Mouse (Mus musculus): ENCODE measurements at regions not wholly inside any gene's neighbourhood (a gene's known extent, or its start where the extent isn't known, plus 50 kb on each side); places are given as distances from the start of the nearest gene placed in this dataset.

GRCm38 (mm10) chr7:36308726-36309125 is 389.2 kb upstream of the Tshz3 start:
- no peaks in the 10 kb centered on the region for H3K36me3 ChIP-seq
- no peak overlapping the region for H3K27ac ChIP-seq
- H3K4me1 ChIP-seq, result no peaks in the 10 kb centered on the region
- no peak for ATAC-seq
- no peaks in the 10 kb centered on the region for H3K27me3 ChIP-seq (replicated peaks)
- H3K9ac ChIP-seq, result no peak overlapping the region
- WGBS (ENCODE audit: insufficient replicate concordance), result 67% methylated on average over 9 of the region's 9 CpGs
- no peak overlapping the region for H3K4me3 ChIP-seq
- H3K4me2 ChIP-seq, result no peak overlapping the region
- no peaks in the 10 kb centered on the region for H3K9me3 ChIP-seq (replicated peaks)

- Histone ChIP-seq H3K4me2 (no peak overlapping the region), H3K9ac (no peak overlapping the region), H3K36me3 (no peaks in the 10 kb centered on the region), H3K4me3 (no peak overlapping the region), H3K9me3 (replicated peaks) (no peaks in the 10 kb centered on the region), H3K27me3 (replicated peaks) (no peaks in the 10 kb centered on the region), H3K4me1 (no peaks in the 10 kb centered on the region), H3K27ac (no peak overlapping the region)
- no peak for ATAC-seq
- WGBS (ENCODE audit: insufficient replicate concordance), result 70% methylated on average over 10 of the region's 10 CpGs
Measured at GRCm38 (mm10) chr7:36308106-36308620, 389.8 kb upstream of the Tshz3 start.

- H3K9me3 ChIP-seq (replicated peaks), result no peaks in the 10 kb centered on the region
- H3K36me3 ChIP-seq, result no peaks in the 10 kb centered on the region
- H3K4me2 ChIP-seq, result no peak overlapping the region
- no peak overlapping the region for H3K9ac ChIP-seq
- no peak overlapping the region for H3K27ac ChIP-seq
- no peak overlapping the region for H3K4me3 ChIP-seq
- no peaks in the 10 kb centered on the region for H3K27me3 ChIP-seq (replicated peaks)
- ATAC-seq, result no peak
- H3K4me1 ChIP-seq, result no peaks in the 10 kb centered on the region
Measured at GRCm38 (mm10) chr7:36277275-36277674, 420.6 kb upstream of the Tshz3 start.

GRCm38 (mm10) chr7:36268966-36269365 is 429.0 kb upstream of the Tshz3 start:
- Histone ChIP-seq H3K4me2 (no peak overlapping the region), H3K27ac (no peak overlapping the region), H3K9ac (no peak overlapping the region), H3K9me3 (replicated peaks) (no peaks in the 10 kb centered on the region), H3K4me3 (no peak overlapping the region), H3K4me1 (no peaks in the 10 kb centered on the region), H3K27me3 (replicated peaks) (no peaks in the 10 kb centered on the region), H3K36me3 (no peaks in the 10 kb centered on the region)
- no peak for ATAC-seq
- WGBS (ENCODE audit: insufficient replicate concordance), result 60% methylated on average over 5 of the region's 5 CpGs

GRCm38 (mm10) chr7:36265163-36265823 is 432.6 kb upstream of the Tshz3 start:
- H3K9me3 ChIP-seq (replicated peaks), result no peaks in the 10 kb centered on the region
- 53% methylated on average over 7 of the region's 7 CpGs for WGBS (ENCODE audit: insufficient replicate concordance)
- no peak overlapping the region for H3K27ac ChIP-seq
- no peaks in the 10 kb centered on the region for H3K27me3 ChIP-seq (replicated peaks)
- H3K4me1 ChIP-seq, result no peaks in the 10 kb centered on the region
- no peak overlapping the region for H3K9ac ChIP-seq
- ATAC-seq, result no peak
- no peak overlapping the region for H3K4me2 ChIP-seq
- no peaks in the 10 kb centered on the region for H3K36me3 ChIP-seq
- no peak overlapping the region for H3K4me3 ChIP-seq

- ATAC-seq, result no peak
Measured at GRCm38 (mm10) chr7:36262124-36262710, 435.7 kb upstream of the Tshz3 start.

GRCm38 (mm10) chr7:36257102-36257501 is 440.8 kb upstream of the Tshz3 start:
- H3K9ac ChIP-seq, result no peak overlapping the region
- no peak overlapping the region for H3K4me3 ChIP-seq
- no peaks in the 10 kb centered on the region for H3K9me3 ChIP-seq (replicated peaks)
- no peaks in the 10 kb centered on the region for H3K4me1 ChIP-seq
- no peak overlapping the region for H3K27ac ChIP-seq
- no peak for ATAC-seq
- H3K4me2 ChIP-seq, result no peak overlapping the region
- H3K36me3 ChIP-seq, result no peaks in the 10 kb centered on the region
- H3K27me3 ChIP-seq (replicated peaks), result no peaks in the 10 kb centered on the region
- WGBS (ENCODE audit: insufficient replicate concordance), result 83% methylated on average over 15 of the region's 15 CpGs

More at GRCm38 (mm10) chr7:36262124-36262710, 435.7 kb upstream of the Tshz3 start:
- Histone ChIP-seq H3K4me3 (no peak overlapping the region), H3K36me3 (no peaks in the 10 kb centered on the region), H3K4me1 (no peaks in the 10 kb centered on the region), H3K9ac (no peak overlapping the region), H3K27ac (no peak overlapping the region), H3K27me3 (replicated peaks) (no peaks in the 10 kb centered on the region), H3K4me2 (no peak overlapping the region), H3K9me3 (replicated peaks) (no peaks in the 10 kb centered on the region)
- WGBS (ENCODE audit: insufficient replicate concordance), result 67% methylated on average over 8 of the region's 8 CpGs

GRCm38 (mm10) chr7:36247356-36247755 is 444.6 kb upstream of the Zfp507 start:
- ATAC-seq, result no peak
- Histone ChIP-seq H3K4me2 (no peak overlapping the region), H3K36me3 (no peaks in the 10 kb centered on the region), H3K9ac (no peak overlapping the region), H3K27ac (no peak overlapping the region), H3K27me3 (replicated peaks) (no peaks in the 10 kb centered on the region), H3K9me3 (replicated peaks) (no peaks in the 10 kb centered on the region), H3K4me1 (no peaks in the 10 kb centered on the region), H3K4me3 (no peak overlapping the region)

GRCm38 (mm10) chr7:36236673-36237072 is 433.9 kb upstream of the Zfp507 start:
- Histone ChIP-seq H3K4me1 (no peaks in the 10 kb centered on the region), H3K27ac (no peak overlapping the region), H3K4me2 (no peak overlapping the region), H3K9ac (no peak overlapping the region), H3K27me3 (replicated peaks) (no peaks in the 10 kb centered on the region), H3K4me3 (no peak overlapping the region), H3K36me3 (no peaks in the 10 kb centered on the region), H3K9me3 (replicated peaks) (peaks cover 8% of the 10 kb centered on the region)
- WGBS (ENCODE audit: insufficient replicate concordance), result 78% methylated on average over 2 of the region's 2 CpGs
- ATAC-seq, result no peak

- no peak overlapping the region for H3K4me3 ChIP-seq
- no peak overlapping the region for H3K4me2 ChIP-seq
- no peaks in the 10 kb centered on the region for H3K4me1 ChIP-seq
- ATAC-seq, result no peak
- no peaks in the 10 kb centered on the region for H3K27me3 ChIP-seq (replicated peaks)
- H3K9me3 ChIP-seq (replicated peaks), result no peaks in the 10 kb centered on the region
- no peaks in the 10 kb centered on the region for H3K36me3 ChIP-seq
- no peak overlapping the region for H3K9ac ChIP-seq
- no peak overlapping the region for H3K27ac ChIP-seq
Measured at GRCm38 (mm10) chr7:36229031-36229430, 426.2 kb upstream of the Zfp507 start.

- 83% methylated on average over 8 of the region's 8 CpGs for WGBS (ENCODE audit: insufficient replicate concordance)
Measured at GRCm38 (mm10) chr7:36224416-36224815, 421.6 kb upstream of the Zfp507 start.

GRCm38 (mm10) chr7:36218386-36218785 is 415.6 kb upstream of the Zfp507 start:
- H3K9me3 ChIP-seq (replicated peaks), result no peaks in the 10 kb centered on the region
- no peak overlapping the region for H3K27ac ChIP-seq
- no peaks in the 10 kb centered on the region for H3K36me3 ChIP-seq
- WGBS (ENCODE audit: insufficient replicate concordance), result 41% methylated on average over 2 of the region's 2 CpGs
- H3K9ac ChIP-seq, result no peak overlapping the region
- no peak overlapping the region for H3K4me3 ChIP-seq
- H3K4me1 ChIP-seq, result no peaks in the 10 kb centered on the region
- H3K4me2 ChIP-seq, result no peak overlapping the region
- no peak for ATAC-seq
- H3K27me3 ChIP-seq (replicated peaks), result no peaks in the 10 kb centered on the region

More at GRCm38 (mm10) chr7:36224416-36224815, 421.6 kb upstream of the Zfp507 start:
- H3K27me3 ChIP-seq (replicated peaks), result no peaks in the 10 kb centered on the region
- ATAC-seq, result no peak
- H3K27ac ChIP-seq, result no peak overlapping the region
- H3K4me1 ChIP-seq, result no peaks in the 10 kb centered on the region
- H3K9me3 ChIP-seq (replicated peaks), result no peaks in the 10 kb centered on the region
- no peak overlapping the region for H3K9ac ChIP-seq
- no peak overlapping the region for H3K4me3 ChIP-seq
- H3K36me3 ChIP-seq, result no peaks in the 10 kb centered on the region
- no peak overlapping the region for H3K4me2 ChIP-seq

GRCm38 (mm10) chr7:36210034-36210433 is 407.2 kb upstream of the Zfp507 start:
- no peaks in the 10 kb centered on the region for H3K27me3 ChIP-seq (replicated peaks)
- no peaks in the 10 kb centered on the region for H3K4me1 ChIP-seq
- no peak overlapping the region for H3K4me2 ChIP-seq
- H3K27ac ChIP-seq, result no peak overlapping the region
- no peak overlapping the region for H3K9ac ChIP-seq
- H3K36me3 ChIP-seq, result no peaks in the 10 kb centered on the region
- H3K4me3 ChIP-seq, result no peak overlapping the region
- H3K9me3 ChIP-seq (replicated peaks), result no peaks in the 10 kb centered on the region
- no peak for ATAC-seq
- WGBS (ENCODE audit: insufficient replicate concordance), result 69% methylated on average over 4 of the region's 4 CpGs
